Mouse (Mus musculus): ENCODE results near the gene Gzmk.

The Gzmk gene

GRCm38 (mm10) chr13:113203146-113203545 is 22.6 kb downstream of the Gzmk start:
- DNase-seq (ENCODE audit: low read depth, low spot score), result no peak

GRCm38 (mm10) chr13:113202184-113202583 is 23.5 kb downstream of the Gzmk start:
- DNase-seq (ENCODE audit: low read depth, low spot score), result no peak

GRCm38 (mm10) chr13:113201631-113202030 is 24.1 kb downstream of the Gzmk start:
- DNase-seq (ENCODE audit: low read depth, low spot score), result no peak

- DNase-seq (ENCODE audit: low read depth, low spot score), result no peak
Measured at GRCm38 (mm10) chr13:113200726-113201125, 25.0 kb downstream of the Gzmk start.

- no peak for DNase-seq (ENCODE audit: low read depth, low spot score)
Measured at GRCm38 (mm10) chr13:113199331-113199730, 26.4 kb downstream of the Gzmk start.

GRCm38 (mm10) chr13:113197872-113198502 is 27.7 kb downstream of the Gzmk start:
- no peak for DNase-seq (ENCODE audit: low read depth, low spot score)

GRCm38 (mm10) chr13:113196808-113197674 is 28.7 kb downstream of the Gzmk start:
- peak; percentile 16 for DNase-seq (ENCODE audit: low read depth, low spot score)

- no peak for DNase-seq (ENCODE audit: low read depth, low spot score)
Measured at GRCm38 (mm10) chr13:113183720-113184119, 42.0 kb downstream of the Gzmk start.

GRCm38 (mm10) chr13:113183310-113183709 is 42.4 kb downstream of the Gzmk start:
- DNase-seq (ENCODE audit: low read depth, low spot score), result no peak

- DNase-seq (ENCODE audit: low read depth, low spot score), result peak; percentile 36
Measured at GRCm38 (mm10) chr13:113174162-113174561, 51.5 kb downstream of the Gzmk start.

GRCm38 (mm10) chr13:113170256-113170655 is 55.5 kb downstream of the Gzmk start:
- no peak for DNase-seq (ENCODE audit: low read depth, low spot score)

- no peak for DNase-seq (ENCODE audit: low read depth, low spot score)
Measured at GRCm38 (mm10) chr13:113168018-113168534, 57.6 kb downstream of the Gzmk start.

- DNase-seq (ENCODE audit: low read depth, low spot score), result no peak
Measured at GRCm38 (mm10) chr13:113164252-113165005, 61.3 kb downstream of the Gzmk start.

- no peak for DNase-seq (ENCODE audit: low read depth, low spot score)
Measured at GRCm38 (mm10) chr13:113151556-113151955, 74.2 kb downstream of the Gzmk start.

- no peak for DNase-seq (ENCODE audit: low read depth, low spot score)
Measured at GRCm38 (mm10) chr13:113139597-113139996, 86.1 kb downstream of the Gzmk start.

- DNase-seq (ENCODE audit: low read depth, low spot score), result peak; percentile 78
Measured at GRCm38 (mm10) chr13:113129974-113130373, 95.7 kb downstream of the Gzmk start.
